Mouse (Mus musculus): ENCODE results near the gene Slc35a2.

The Slc35a2 gene

GRCm38 (mm10) chrX:7883841-7884567, at the start of gene Slc35a2:
Gene Slc35a2, plus strand, starts transcription at chrX:7884028.
- peak; percentile 79 for DNase-seq

- no peak for DNase-seq
Measured at GRCm38 (mm10) chrX:7837146-7837545, 46.7 kb upstream of the Slc35a2 start.

GRCm38 (mm10) chrX:7840842-7841162, 43.0 kb upstream of the Slc35a2 start:
- no peak for DNase-seq

GRCm38 (mm10) chrX:7841163-7842162, 42.4 kb upstream of the Slc35a2 start, which contains the start of gene Otud5:
Gene Otud5, plus strand, starts transcription at chrX:7841364.
- DNase-seq: peak; percentile 97

GRCm38 (mm10) chrX:7842318-7842717, 41.5 kb upstream of the Slc35a2 start:
- DNase-seq: peak; percentile 59

GRCm38 (mm10) chrX:7847845-7848244, 36.0 kb upstream of the Slc35a2 start:
- DNase-seq: no peak

- peak; percentile 71 for DNase-seq
Measured at GRCm38 (mm10) chrX:7854578-7854977, 29.2 kb upstream of the Slc35a2 start.

- DNase-seq: no peak
Measured at GRCm38 (mm10) chrX:7859191-7859753, 24.6 kb upstream of the Slc35a2 start.

GRCm38 (mm10) chrX:7863181-7863580, 20.6 kb upstream of the Slc35a2 start:
- DNase-seq: no peak

GRCm38 (mm10) chrX:7864551-7864950, 19.3 kb upstream of the Slc35a2 start:
- DNase-seq: no peak

GRCm38 (mm10) chrX:7865343-7865742, 18.5 kb upstream of the Slc35a2 start:
- DNase-seq: peak; percentile 18

- no peak for DNase-seq
Measured at GRCm38 (mm10) chrX:7865786-7866185, 18.0 kb upstream of the Slc35a2 start.

- no peak for DNase-seq
Measured at GRCm38 (mm10) chrX:7867141-7867540, 16.7 kb upstream of the Slc35a2 start.

GRCm38 (mm10) chrX:7868506-7868905, 15.3 kb upstream of the Slc35a2 start:
- DNase-seq: no peak

GRCm38 (mm10) chrX:7869826-7870225, 14.0 kb upstream of the Slc35a2 start:
- no peak for DNase-seq

GRCm38 (mm10) chrX:7878007-7878419, 5.8 kb upstream of the Slc35a2 start, which contains the start of gene Pim2:
Gene Pim2, plus strand, starts transcription at chrX:7878262.
- DNase-seq: peak; percentile 90

- peak; percentile 41 for DNase-seq
Measured at GRCm38 (mm10) chrX:7878495-7878894, 5.3 kb upstream of the Slc35a2 start.

GRCm38 (mm10) chrX:7879819-7880218, 4.0 kb upstream of the Slc35a2 start:
- DNase-seq: peak; percentile 63

GRCm38 (mm10) chrX:7898211-7898610, 14.4 kb downstream of the Slc35a2 start:
- DNase-seq: peak; percentile 29

GRCm38 (mm10) chrX:7898880-7899874, 15.3 kb downstream of the Slc35a2 start, which contains the start of the genes Pqbp1 and Timm17b:
Gene Pqbp1, minus strand, starts transcription at chrX:7899269.
Gene Timm17b, plus strand, starts transcription at chrX:7899357.
- peak; percentile 85 for DNase-seq

GRCm38 (mm10) chrX:7904441-7904840, 20.6 kb downstream of the Slc35a2 start:
- no peak for DNase-seq

- DNase-seq: no peak
Measured at GRCm38 (mm10) chrX:7907735-7908134, 23.9 kb downstream of the Slc35a2 start, which contains the start of gene Gm10491. Gene Gm10491, minus strand, starts transcription at chrX:7907835.

All from thymus, postnatal 4 days (tissue).